In the genomic region with DNA sequence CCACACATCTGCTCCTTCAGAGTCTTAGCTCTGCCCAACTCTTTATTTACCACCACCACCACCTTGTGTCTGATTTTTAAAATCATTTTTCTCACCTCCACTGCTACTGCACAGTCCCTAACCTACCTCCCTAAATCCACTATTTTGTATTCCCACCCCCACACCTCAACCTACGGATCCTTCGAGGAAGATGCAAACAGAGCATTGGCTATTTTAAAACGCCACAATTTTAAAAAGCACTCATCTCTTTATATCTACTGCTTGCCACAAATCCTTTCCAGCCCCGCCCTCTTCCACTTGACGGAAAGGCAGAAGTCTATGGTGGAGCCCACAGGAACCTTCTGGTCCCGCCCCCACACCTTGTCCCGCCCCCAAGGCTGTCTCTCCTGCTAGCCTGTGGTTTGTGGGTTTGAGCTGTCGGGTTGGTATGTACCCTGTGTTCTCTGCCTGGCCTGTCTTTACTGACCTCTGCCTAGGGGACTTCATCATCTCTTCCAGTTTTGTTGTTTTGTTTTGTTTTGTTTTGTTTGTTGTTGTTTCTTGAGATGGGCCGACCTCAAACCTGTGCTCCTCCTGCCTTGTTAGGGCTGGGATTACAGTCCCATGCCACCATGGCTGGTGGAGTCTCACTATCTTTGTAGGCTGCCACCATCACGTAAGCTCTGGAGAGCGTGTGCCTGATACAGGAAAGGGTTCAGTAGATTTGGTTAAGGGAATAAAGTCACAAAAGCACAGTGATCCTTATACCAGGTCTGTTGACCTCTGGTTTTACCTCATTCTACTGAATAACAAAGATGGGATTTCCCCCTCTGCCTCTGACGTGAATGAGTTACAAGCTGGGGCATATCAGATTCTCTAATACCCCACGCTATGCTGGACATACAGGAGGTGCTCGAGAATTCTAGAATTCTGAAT, we compare ENCODE assay signal across 10 mouse cellular contexts. TPM values are rescaled to one million over a fixed set of nuclear protein-coding genes. Genes with fewer than 3 reads are reported as not detected.
A peak's percentile ranks its signal among the peaks of the same experiment; 100 is the strongest.
DNase-seq lines count a peak whose midpoint lies in the region; ATAC-seq and TF ChIP-seq lines count a peak whose summit lies in the region.
"Had no signal": no experiment of that assay in that cellular context is flagged by ENCODE, and none has a peak within 500 bp of the region (broad histone marks: within the 10 kb centered on the region; RNA-seq: fewer than 3 reads in every experiment).

No protein-coding gene starts in this region.

- TF ChIP-seq POLR2A in spleen, adult 2 months (IDR thresholded peaks at IDR 0.05; ENCODE audit: low read depth, low read length), result no peak

- no peak overlapping the region for H3K4me3 ChIP-seq in liver, embryonic 14.5 days (ENCODE audit: insufficient read depth in 1 of 2, low read depth in 2 of 2, low read length in 2 of 2)
- no peak overlapping the region for H3K4me3 ChIP-seq in spleen, adult 2 months (ENCODE audit: extremely low read depth, insufficient read depth, insufficient read length)
- no peak overlapping the region for H3K4me3 ChIP-seq in hindbrain, embryonic 13.5 days

- no peaks in the 10 kb centered on the region for H3K9me3 ChIP-seq in liver, embryonic 14.5 days (ENCODE audit: control insufficient read depth, low read length)
- H3K9me3 ChIP-seq in hindbrain, embryonic 13.5 days, result no peaks in the 10 kb centered on the region

- H3K27ac ChIP-seq in liver, embryonic 14.5 days, result no peak overlapping the region
- H3K27ac ChIP-seq in spleen, adult 2 months (ENCODE audit: insufficient read depth, low read length), result peak overlapping the region; percentile 77
- no peak overlapping the region for H3K27ac ChIP-seq in hindbrain, embryonic 13.5 days

- TF ChIP-seq EP300 in liver, embryonic 14.5 days (IDR thresholded peaks at IDR 0.05; ENCODE audit: low read depth), result no peak

- DNase-seq in adrenal gland, postnatal 14 days, result peak; percentile 19
- no peak for DNase-seq in adrenal gland, postnatal 4 days (ENCODE audit: low spot score in 2 of 2)
- peak; percentile 6 for DNase-seq in NIH3T3 (ENCODE audit: low read depth)
- peak; percentile 5 to 11 (median 11) for DNase-seq in liver, embryonic 14.5 days (ENCODE audit: low read depth in 3 of 3, low spot score in 3 of 3)
- DNase-seq in spleen, adult 2 months (ENCODE audit: low read depth in 1 of 2, low spot score in 2 of 2), result peak; percentile 71 to 81
- no peak for DNase-seq in adrenal gland, adult (ENCODE audit: inconsistent age in 2 of 2, low spot score in 1 of 2)
- no peak for DNase-seq in gastrocnemius, postnatal 4 days (ENCODE audit: low spot score in 2 of 2)

- no peaks in the 10 kb centered on the region for H3K36me3 ChIP-seq in liver, embryonic 14.5 days (replicated peaks; ENCODE audit: control insufficient read depth, insufficient read depth, low read depth)
- H3K36me3 ChIP-seq in spleen, adult 2 months (ENCODE audit: control insufficient read depth, insufficient read depth, low read length), result no peaks in the 10 kb centered on the region
- no peaks in the 10 kb centered on the region for H3K36me3 ChIP-seq in hindbrain, embryonic 13.5 days

- no peak for TF ChIP-seq CTCF in liver, embryonic 14.5 days (IDR thresholded peaks at IDR 0.05; ENCODE audit: low read depth)
- no peak for TF ChIP-seq CTCF in spleen, adult 2 months (IDR thresholded peaks at IDR 0.05; ENCODE audit: extremely low read depth, insufficient read depth, insufficient read length, insufficient replicate concordance)

- no peaks in the 10 kb centered on the region for H3K27me3 ChIP-seq in liver, embryonic 14.5 days (ENCODE audit: control insufficient read depth, insufficient read depth, low read length)
- H3K27me3 ChIP-seq in spleen, adult 2 months (ENCODE audit: control insufficient read depth, insufficient read depth, low read length), result no peaks in the 10 kb centered on the region
- H3K27me3 ChIP-seq in hindbrain, embryonic 13.5 days, result no peaks in the 10 kb centered on the region

- no peaks in the 10 kb centered on the region for H3K4me1 ChIP-seq in liver, embryonic 14.5 days (replicated peaks; ENCODE audit: control insufficient read depth in 2 of 2, insufficient read depth in 2 of 2, low read length in 1 of 2)
- H3K4me1 ChIP-seq in spleen, adult 2 months (ENCODE audit: control insufficient read depth, insufficient read depth, insufficient read length), result peaks cover 4% of the 10 kb centered on the region; the same call in 1 of the 2 replicates
- peaks cover 4% of the 10 kb centered on the region for H3K4me1 ChIP-seq in hindbrain, embryonic 13.5 days (replicated peaks)

- WGBS in liver, embryonic 14.5 days (ENCODE audit: insufficient replicate concordance), result 34% methylated on average over 14 of the region's 14 CpGs
- WGBS in spleen, adult 2 months, result 18% methylated on average over 14 of the region's 14 CpGs
- 87% methylated on average over 14 of the region's 14 CpGs for WGBS in hindbrain, embryonic 13.5 days

- no peak overlapping the region for H3K9ac ChIP-seq in liver, embryonic 14.5 days (replicated peaks)
- no peak overlapping the region for H3K9ac ChIP-seq in hindbrain, embryonic 13.5 days

- no peak for ATAC-seq in liver, embryonic 14.5 days (ENCODE audit: insufficient read depth)
- no peak for ATAC-seq in hindbrain, embryonic 13.5 days (ENCODE audit: low FRiP score)

- H3K4me2 ChIP-seq in liver, embryonic 14.5 days (ENCODE audit: low read depth), result no peak overlapping the region
- no peak overlapping the region for H3K4me2 ChIP-seq in hindbrain, embryonic 13.5 days

RNA-seq across cellular contexts. Expression of a gene that starts 35.0 kb away (rescaled TPM):
- 0.41 TPM in 1 of 2 replicates, not detected in the other for total RNA-seq in adrenal gland, postnatal 14 days (2021)
- total RNA-seq in adrenal gland, postnatal 4 days (2021), result not detected
- polyA plus RNA-seq in liver, embryonic 14.5 days (2012; rRNA removed), result not detected in 2 replicates
- not detected in 2 replicates for polyA plus RNA-seq in liver, embryonic 14.5 days (2014; fragmentation: Nextera tagmentation; extraction: Ambion mirVana)
- polyA plus RNA-seq in spleen, adult 2 months (2012; rRNA removed), result 4.6 and 5.3 TPM in 2 replicates
- polyA plus RNA-seq in hindbrain, embryonic 13.5 days (2015; fragmentation: Nextera tagmentation; extraction: Ambion mirVana), result not detected in 2 replicates
- not detected for total RNA-seq in gastrocnemius, postnatal 4 days (2021)
- total RNA-seq: layer of hippocampus, postnatal 14 days had no signal
- polyA plus RNA-seq: heart, embryonic 14.5 days had no signal

RNA-seq across cellular contexts. Expression of a gene that starts 54.8 kb away (rescaled TPM):
- not detected in 2 replicates for total RNA-seq in adrenal gland, postnatal 14 days (2021)
- not detected for total RNA-seq in adrenal gland, postnatal 4 days (2021)
- polyA plus RNA-seq in liver, embryonic 14.5 days (2012; rRNA removed), result 0.03 TPM in 1 of 2 replicates, not detected in the other
- not detected in 2 replicates for polyA plus RNA-seq in liver, embryonic 14.5 days (2014; fragmentation: Nextera tagmentation; extraction: Ambion mirVana)
- polyA plus RNA-seq in spleen, adult 2 months (2012; rRNA removed), result not detected in 2 replicates
- polyA plus RNA-seq in hindbrain, embryonic 13.5 days (2015; fragmentation: Nextera tagmentation; extraction: Ambion mirVana), result not detected in 2 replicates
- not detected for total RNA-seq in gastrocnemius, postnatal 4 days (2021)
- polyA plus RNA-seq: heart, embryonic 14.5 days had no signal

Comparison
In these comparisons a context has a peak if more than half of its experiments do, and no peak if none do; other contexts are left out.
1. DNase-seq: peak in adrenal gland, postnatal 14 days (single experiment), NIH3T3 (single experiment), liver, embryonic 14.5 days (3 of 3) and spleen, adult 2 months (2 of 2); none in adrenal gland, postnatal 4 days (0 of 2), adrenal gland, adult (0 of 2) and gastrocnemius, postnatal 4 days (0 of 2).